Mouse (Mus musculus) small intestine, adult 2 months (tissue): ENCODE measurements around the gene Rpl36a-ps1. TPM values are rescaled to one million over a fixed set of nuclear protein-coding genes. Genes with fewer than 3 reads are reported as not detected.

ENCODE experiments used
- H3K27ac ChIP-seq: fragments of 200-500 bp; 2 replicates; pipeline ENCODE4 v1.5.1; 2012; ENCODE audit warnings: low read depth, low read length, control low read depth, inconsistent platforms; ENCODE audit not compliant: insufficient read depth
- H3K27me3 ChIP-seq: fragments of 200-500 bp; 2 replicates; pipeline ENCODE4 v1.6.1; 2012; ENCODE audit warnings: mild to moderate bottlenecking, moderate library complexity, low read length, inconsistent platforms; ENCODE audit not compliant: control insufficient read depth, insufficient read depth
- H3K36me3 ChIP-seq: fragments of 200-500 bp; 2 replicates; pipeline ENCODE4 v1.6.1; 2012; ENCODE audit warnings: mild to moderate bottlenecking, low read length, control low read depth, inconsistent platforms; ENCODE audit not compliant: control insufficient read depth, insufficient read depth
- H3K4me1 ChIP-seq: fragments of 200-500 bp; 2 replicates; pipeline ENCODE4 v1.6.1; 2012; ENCODE audit warnings: low read length, inconsistent platforms, mixed read lengths; ENCODE audit not compliant: control insufficient read depth, insufficient read depth, insufficient read length
- H3K4me3 ChIP-seq: fragments of 200-500 bp; 2 replicates; pipeline ENCODE4 v1.5.1; 2012; ENCODE audit warnings: low read depth, mild to moderate bottlenecking, control low read depth, inconsistent platforms, low read length, moderate library complexity
- CTCF ChIP-seq: fragments of 200-500 bp; IDR thresholded peaks from 2 replicates; pipeline ENCODE4 v1.5.1; 2012; ENCODE audit warnings: low read depth, mild to moderate bottlenecking, control low read depth, inconsistent platforms, low read length, moderate library complexity, mixed read lengths; ENCODE audit not compliant: insufficient replicate concordance, insufficient read length; ENCODE audit errors: extremely low read depth
- POLR2A ChIP-seq: fragments of 200-500 bp; IDR thresholded peaks from 2 replicates; pipeline ENCODE4 v1.6.1; 2012; ENCODE audit warnings: low read depth, mild to moderate bottlenecking, control low read depth, inconsistent platforms, low read length, moderate library complexity
- WGBS: fragments of 180-500 bp; shearing (Covaris S2); methylation state at CpG from one replicate; pipeline ENCODE4 v1.1.7; 2018; 5-methylcytosine and 5-hydroxymethylcytosine counted together
- polyA plus RNA-seq: library from polyadenylated mRNA; depleted of rRNA; stranded (reverse); fragments of >200 nt; gene quantifications from 2 replicates; pipeline ENCODE4 v1.2.3, GENCODE M21; 2012

Rpl36a-ps1 gene
- polyA plus RNA-seq, 1 experiment, result not detected

DNA sequence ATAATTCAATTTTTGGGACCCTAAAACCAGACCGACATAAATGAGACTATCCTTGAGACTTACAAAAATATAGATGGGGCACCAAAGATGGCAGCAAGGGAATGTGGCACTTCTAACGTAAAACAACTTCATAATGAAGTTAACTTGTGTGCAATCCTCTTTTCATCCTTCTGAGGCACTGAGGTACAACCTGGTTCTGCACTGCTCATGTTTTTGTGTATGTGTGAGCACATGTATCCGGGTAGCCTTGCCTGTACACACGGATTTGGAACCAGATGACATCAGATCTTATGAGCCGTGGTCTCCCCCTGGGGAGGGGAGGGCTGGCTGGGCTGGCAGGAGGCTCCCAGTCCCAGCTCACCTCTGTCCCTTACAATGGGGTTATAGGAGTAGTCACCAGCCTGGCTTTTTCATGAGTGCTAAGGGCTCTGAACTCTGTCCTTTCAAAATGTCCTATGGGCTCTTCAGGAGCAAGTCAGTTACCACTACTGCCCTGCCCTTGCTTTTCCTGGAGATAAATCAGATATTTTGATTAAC, 37.3 kb upstream of the Rpl36a-ps1 start:
- H3K4me3 ChIP-seq, result no peak overlapping the region
- WGBS, result 94% methylated on average over 5 of the region's 5 CpGs
- no peaks in the 10 kb centered on the region for H3K27me3 ChIP-seq
- peaks cover 10% of the 10 kb centered on the region; the same call in 1 of the 2 replicates for H3K36me3 ChIP-seq
- H3K27ac ChIP-seq, result no peak overlapping the region
- TF ChIP-seq POLR2A (no peak), CTCF (no peak)
- H3K4me1 ChIP-seq, result no peaks in the 10 kb centered on the region

DNA sequence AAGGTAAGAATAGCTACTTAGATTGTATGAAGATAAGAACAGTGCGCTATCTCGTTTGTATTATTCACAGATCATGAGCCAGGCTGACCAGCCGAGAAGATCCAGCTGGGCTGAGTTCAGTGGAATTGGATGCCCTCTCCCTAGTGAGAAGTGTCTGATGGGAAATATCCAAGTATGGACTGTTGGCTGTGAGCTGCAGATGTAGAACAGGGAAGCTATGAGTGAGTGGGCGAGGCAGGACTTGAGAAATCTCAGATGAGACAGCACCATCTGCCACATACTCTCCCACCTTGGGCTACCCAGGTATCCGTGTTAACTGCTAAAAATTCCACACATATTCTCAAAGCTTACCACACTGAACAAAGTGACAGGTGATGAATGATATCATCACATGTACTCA, 35.9 kb upstream of the Rpl36a-ps1 start:
- TF ChIP-seq POLR2A (no peak), CTCF (no peak)
- no peaks in the 10 kb centered on the region for H3K27me3 ChIP-seq
- WGBS, result 64% methylated on average over 5 of the region's 5 CpGs
- H3K36me3 ChIP-seq, result peaks cover 6% of the 10 kb centered on the region; the same call in 1 of the 2 replicates
- H3K4me3 ChIP-seq, result no peak overlapping the region
- no peak overlapping the region for H3K27ac ChIP-seq
- no peaks in the 10 kb centered on the region for H3K4me1 ChIP-seq

GRCm38 (mm10) chr14:99022346-99023086, 28.4 kb upstream of the Rpl36a-ps1 start:
- H3K27ac ChIP-seq, result no peak overlapping the region
- H3K4me3 ChIP-seq, result no peak overlapping the region
- TF ChIP-seq CTCF, result no peak
- no peak for TF ChIP-seq POLR2A
- H3K36me3 ChIP-seq, result no peaks in the 10 kb centered on the region
- 46% methylated on average over 12 of the region's 12 CpGs for WGBS
- no peaks in the 10 kb centered on the region for H3K4me1 ChIP-seq
- H3K27me3 ChIP-seq, result no peaks in the 10 kb centered on the region; the same call in 1 of the 2 replicates

DNA sequence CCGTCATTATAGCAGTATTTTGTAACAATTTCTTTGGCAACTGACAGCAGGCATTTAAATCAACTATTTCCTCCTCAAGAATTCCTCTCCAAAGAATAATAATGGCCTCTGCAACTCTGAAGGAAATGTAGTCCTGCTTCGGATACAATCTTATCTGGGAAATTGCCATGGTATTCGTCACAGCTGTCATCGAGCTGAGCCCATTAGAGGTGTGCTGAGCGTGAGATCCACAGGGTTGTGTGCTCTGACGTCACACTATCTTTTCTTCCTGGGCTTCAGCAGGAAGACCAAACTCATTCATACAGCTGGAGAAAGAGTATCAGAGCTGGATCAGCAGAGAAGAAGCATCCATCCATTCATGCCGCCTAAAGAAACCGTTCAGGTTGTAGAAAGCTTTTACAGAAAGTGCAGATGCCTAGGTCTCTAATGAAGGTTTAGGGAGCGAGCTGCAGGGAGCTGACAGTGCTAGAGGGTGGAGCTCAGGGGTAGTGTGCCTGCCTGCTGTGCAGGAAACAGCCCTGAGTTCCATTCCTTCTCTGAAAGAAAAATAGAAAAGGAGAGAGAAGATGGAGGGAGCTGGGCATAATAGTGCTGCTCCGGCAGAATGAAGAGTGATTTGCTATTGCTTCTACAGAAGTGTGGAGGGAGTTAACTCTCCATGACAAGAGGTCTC, 25.2 kb upstream of the Rpl36a-ps1 start:
- Histone ChIP-seq H3K27ac (no peak overlapping the region), H3K4me3 (no peak overlapping the region), H3K4me1 (no peaks in the 10 kb centered on the region), H3K27me3 (no peaks in the 10 kb centered on the region; the same call in 1 of the 2 replicates), H3K36me3 (no peaks in the 10 kb centered on the region)
- TF ChIP-seq POLR2A (no peak), CTCF (no peak)
- 40% methylated on average over 10 of the region's 10 CpGs for WGBS

DNA sequence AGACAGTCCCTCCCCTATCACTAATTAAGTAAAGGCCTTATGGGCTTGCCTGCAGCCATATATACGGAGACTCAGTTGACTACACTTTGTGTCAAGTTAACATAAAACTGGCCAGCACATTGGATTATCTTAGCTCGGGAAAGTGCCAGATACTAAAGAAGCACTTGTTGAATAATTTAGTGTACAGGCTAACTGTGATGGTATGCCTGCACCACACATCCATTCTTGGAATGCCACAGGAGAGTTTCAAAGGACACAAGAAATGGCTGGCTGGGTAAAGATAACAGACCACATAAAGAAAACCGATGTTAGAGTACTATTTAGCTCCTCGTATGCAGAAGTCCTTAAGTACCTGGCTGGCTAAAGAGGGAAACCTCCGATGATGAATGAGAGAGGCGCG, 24.6 kb upstream of the Rpl36a-ps1 start:
- no peak overlapping the region for H3K27ac ChIP-seq
- no peak overlapping the region for H3K4me3 ChIP-seq
- H3K36me3 ChIP-seq, result no peaks in the 10 kb centered on the region
- H3K4me1 ChIP-seq, result no peaks in the 10 kb centered on the region
- no peaks in the 10 kb centered on the region; the same call in 1 of the 2 replicates for H3K27me3 ChIP-seq
- no peak for TF ChIP-seq POLR2A
- no peak for TF ChIP-seq CTCF
- WGBS, result 79% methylated on average over 7 of the region's 7 CpGs

DNA sequence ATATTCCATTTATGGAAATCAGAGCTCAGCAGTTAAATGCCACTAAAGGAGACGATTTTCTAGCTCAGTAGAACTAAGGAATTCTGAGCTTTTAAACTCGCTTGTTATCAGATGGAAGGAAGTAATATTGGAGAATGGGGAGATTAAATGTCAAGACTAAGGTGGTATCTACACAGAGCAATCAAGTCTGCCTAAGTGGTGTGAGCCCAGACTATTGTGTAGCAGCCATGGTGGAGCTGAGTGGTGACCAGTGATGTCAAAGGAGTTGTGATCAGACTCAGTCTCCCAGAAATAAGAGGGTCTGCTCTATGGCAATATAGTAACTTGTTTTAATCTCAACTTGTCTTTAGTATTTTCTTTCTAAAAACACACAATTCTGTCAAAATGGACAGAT, 16.8 kb upstream of the Rpl36a-ps1 start:
- H3K36me3 ChIP-seq, result no peaks in the 10 kb centered on the region
- H3K4me3 ChIP-seq, result no peak overlapping the region
- no peaks in the 10 kb centered on the region for H3K4me1 ChIP-seq
- TF ChIP-seq CTCF (no peak), POLR2A (no peak)
- 20% methylated on average over 2 of the region's 2 CpGs for WGBS
- no peak overlapping the region for H3K27ac ChIP-seq
- H3K27me3 ChIP-seq, result no peaks in the 10 kb centered on the region
